Mouse (Mus musculus): ENCODE results near the gene Gm4724. TPM values are rescaled to one million over a fixed set of nuclear protein-coding genes. Genes with fewer than 3 reads are reported as not detected.
"Not testable (repeated sequence)": the region's sequence is repeated elsewhere in the genome, so short reads cannot be mapped to it uniquely, and the experiment has no call there.

The Gm4724 gene
- not detected in 2 replicates for polyA plus RNA-seq (2012)

DNA sequence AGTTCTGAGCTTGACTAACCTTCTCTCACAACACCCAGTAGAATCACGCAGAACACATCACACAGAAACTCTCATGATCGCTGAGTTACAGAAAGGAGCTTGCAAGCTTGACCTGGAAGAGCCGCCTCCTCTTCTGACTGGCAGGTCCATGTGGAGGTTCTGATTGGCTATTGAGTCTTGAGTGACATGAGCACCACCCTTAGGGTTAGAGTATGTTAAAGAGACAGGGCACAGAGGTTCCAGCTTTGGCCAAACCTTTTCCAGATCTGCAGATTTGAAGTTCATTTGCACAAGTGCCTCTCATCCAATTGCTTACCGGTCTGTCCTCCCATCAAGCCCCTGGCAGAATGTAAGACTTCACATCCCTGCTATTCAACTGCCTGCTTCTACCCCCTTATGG lies at the start of gene Gm4724:
Gm4724 (minus strand) TSS at position 101 of the 400 bp plus-strand sequence.
- H3K36me3 ChIP-seq (ENCODE audit: control insufficient read depth); H3K4me1 ChIP-seq (ENCODE audit: control insufficient read depth); H3K4me3 ChIP-seq (replicated peaks); H3K9me3 ChIP-seq (ENCODE audit: control insufficient read depth, low read length); H3K27me3 ChIP-seq (ENCODE audit: control insufficient read depth): not testable (repeated sequence)

- not testable (repeated sequence) for H3K9me3 ChIP-seq (ENCODE audit: control insufficient read depth, low read length); H3K36me3 ChIP-seq (ENCODE audit: control insufficient read depth); H3K4me1 ChIP-seq (ENCODE audit: control insufficient read depth); H3K27me3 ChIP-seq (ENCODE audit: control insufficient read depth); H3K4me3 ChIP-seq (replicated peaks)
Observed at GRCm38 (mm10) chr2:175469685-175470084, 34.1 kb upstream of the Gm4724 start, which contains the start of gene Zfp965. Zfp965 (plus strand) TSS chr2:175469985.

Other genes with a start within 250 kb of the Gm4724 start
- gene Gm14391, start 228.9 kb downstream of the Gm4724 start, polyA plus RNA-seq (2012): 0.01 and 0.02 TPM in 2 replicates
- gene Gm14440, start 160.7 kb downstream of the Gm4724 start, polyA plus RNA-seq (2012): not detected in 2 replicates
- not detected in 2 replicates for gene Gm4631, start 97.6 kb downstream of the Gm4724 start, polyA plus RNA-seq (2012)
- gene Zfp968, start 63.4 kb downstream of the Gm4724 start, polyA plus RNA-seq (2012): 0.04 TPM in 1 of 2 replicates, not detected in the other
- not detected in 2 replicates for gene Zfp965, start 34.2 kb upstream of the Gm4724 start, polyA plus RNA-seq (2012)
- gene Gm11007, start 208.2 kb upstream of the Gm4724 start, polyA plus RNA-seq (2012): not detected in 2 replicates

Data from erythroblast, embryonic 14.5 days (primary cell).